Mouse (Mus musculus) megakaryocyte, adult 5-6 weeks (primary cell): ENCODE data around the gene Atg14. TPM values are rescaled to one million over a fixed set of nuclear protein-coding genes. Genes with fewer than 3 reads are reported as not detected.

Experiments used
- ATAC-seq: 2 replicates; pipeline ENCODE4 v1.8.0; 2016; ENCODE audit warnings: mild to moderate bottlenecking, inconsistent platforms; ENCODE audit not compliant: poor library complexity, severe bottlenecking
- total RNA-seq, 2 experiments: library from RNA; stranded (forward) in 1 of 2; stranded (reverse) in 1 of 2; fragments of 153-499, 151-499 nt in 1 of 2; fragments of 221-1000, 200-1000 nt in 1 of 2; gene quantifications; 2 replicates each; pipeline versions ENCODE4 v1.2.3 to v1.2.4; 2015 to 2017

Atg14 gene
- total RNA-seq, 2 experiments from 2014 or later = 4.5 to 6.4 TPM

GRCm38 (mm10) chr14:47510244-47510643, 60.2 kb downstream of the Atg14 start:
- ATAC-seq = no peak

GRCm38 (mm10) chr14:47508035-47508434, 62.4 kb downstream of the Atg14 start:
- ATAC-seq = no peak

GRCm38 (mm10) chr14:47506676-47507075, 63.8 kb downstream of the Atg14 start:
- ATAC-seq = no peak

- ATAC-seq = no peak
Observed at GRCm38 (mm10) chr14:47504036-47504435, 66.4 kb downstream of the Atg14 start.

GRCm38 (mm10) chr14:47498632-47499031, 71.8 kb downstream of the Atg14 start:
- ATAC-seq = peak; percentile 57; the same call in 1 of the 2 replicates

- no peak for ATAC-seq
Observed at GRCm38 (mm10) chr14:47497166-47497565, 73.3 kb downstream of the Atg14 start.

GRCm38 (mm10) chr14:47495951-47496350, 74.5 kb downstream of the Atg14 start:
- ATAC-seq = no peak

- peak; percentile 68 for ATAC-seq
Observed at GRCm38 (mm10) chr14:47493592-47494361, 76.7 kb downstream of the Atg14 start.

Other genes starting within 250 kb of the Atg14 start
- 1,575 and 1,670 TPM in 2 replicates for gene Lgals3, start 202.9 kb downstream of the Atg14 start, total RNA-seq (2015)
- 496 and 508 TPM in 2 replicates for gene Lgals3, start 202.9 kb downstream of the Atg14 start, total RNA-seq (2017)
- 55.8 and 59.1 TPM in 2 replicates for gene Dlgap5, start 152.2 kb downstream of the Atg14 start, total RNA-seq (2015)
- 98.6 and 105 TPM in 2 replicates for gene Dlgap5, start 152.2 kb downstream of the Atg14 start, total RNA-seq (2017)
- 11.2 and 17.5 TPM in 2 replicates for gene Fbxo34, start 120.2 kb downstream of the Atg14 start, total RNA-seq (2015)
- gene Fbxo34, start 120.2 kb downstream of the Atg14 start, total RNA-seq (2017) = 20.7 and 21.8 TPM in 2 replicates
- 26.1 and 28.6 TPM in 2 replicates for gene Ktn1, start 77.8 kb upstream of the Atg14 start, total RNA-seq (2015)
- gene Ktn1, start 77.8 kb upstream of the Atg14 start, total RNA-seq (2017) = 23.0 and 23.2 TPM in 2 replicates